Mouse (Mus musculus): ENCODE data around the gene Il21r. TPM values are rescaled to one million over a fixed set of nuclear protein-coding genes. Genes with fewer than 3 reads are reported as not detected.

The Il21r gene
- polyA plus RNA-seq, 1 experiment = 39.9 TPM

GRCm38 (mm10) chr7:125566420-125566819 is 36.8 kb upstream of the Il21r start:
- TF ChIP-seq CTCF (IDR thresholded peaks at IDR 0.05; ENCODE audit: control insufficient read depth, insufficient read depth, low read length) (no peak), POLR2A (IDR thresholded peaks at IDR 0.05; ENCODE audit: borderline replicate concordance, control insufficient read depth, low read depth, low read length) (no peak)
- Histone ChIP-seq H3K27ac (ENCODE audit: control insufficient read depth, insufficient read depth, low read depth, low read length, poor library complexity) (no peak overlapping the region), H3K4me3 (replicated peaks; ENCODE audit: control insufficient read depth, low read depth, low read length) (no peak overlapping the region), H3K4me1 (ENCODE audit: control insufficient read depth, insufficient read depth, low read length) (peaks cover 3% of the 10 kb centered on the region; the same call in 1 of the 2 replicates)
- 73% methylated on average over 2 of the region's 2 CpGs for WGBS

- WGBS = 64% methylated on average over 8 of the region's 8 CpGs
- no peak overlapping the region for H3K4me3 ChIP-seq (replicated peaks; ENCODE audit: control insufficient read depth, low read depth, low read length)
- TF ChIP-seq POLR2A (IDR thresholded peaks at IDR 0.05; ENCODE audit: borderline replicate concordance, control insufficient read depth, low read depth, low read length) = no peak
- no peak overlapping the region for H3K27ac ChIP-seq (ENCODE audit: control insufficient read depth, insufficient read depth, low read depth, low read length, poor library complexity)
- H3K4me1 ChIP-seq (ENCODE audit: control insufficient read depth, insufficient read depth, low read length) = no peaks in the 10 kb centered on the region; the same call in 1 of the 2 replicates
Measured at GRCm38 (mm10) chr7:125568888-125569287, 34.3 kb upstream of the Il21r start.

DNA sequence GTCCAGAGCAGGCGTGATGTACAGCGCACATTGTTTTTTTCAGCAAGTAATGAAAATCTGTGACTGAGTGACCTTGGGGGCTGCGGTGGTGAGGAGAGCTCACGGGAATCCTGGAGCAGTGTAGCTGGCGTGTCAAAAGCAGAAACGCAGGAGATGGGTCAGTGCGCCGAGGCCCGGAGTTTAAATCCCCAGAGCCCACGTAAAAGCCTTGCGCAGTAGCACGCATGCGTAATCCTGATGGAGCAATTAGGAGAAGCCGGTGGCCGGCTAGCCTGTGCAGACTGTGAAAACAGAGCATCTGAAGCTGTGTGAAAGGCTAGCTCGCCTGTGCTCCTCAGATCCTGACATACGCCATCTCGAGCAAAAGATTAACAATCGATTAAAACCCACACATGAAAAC is 31.3 kb upstream of the Il21r start:
- Histone ChIP-seq H3K27ac (ENCODE audit: control insufficient read depth, insufficient read depth, low read depth, low read length, poor library complexity) (no peak overlapping the region), H3K4me1 (ENCODE audit: control insufficient read depth, insufficient read depth, low read length) (no peaks in the 10 kb centered on the region), H3K4me3 (replicated peaks; ENCODE audit: control insufficient read depth, low read depth, low read length) (no peak overlapping the region)
- no peak for TF ChIP-seq POLR2A (IDR thresholded peaks at IDR 0.05; ENCODE audit: borderline replicate concordance, control insufficient read depth, low read depth, low read length)
- TF ChIP-seq CTCF (IDR thresholded peaks at IDR 0.05; ENCODE audit: control insufficient read depth, insufficient read depth, low read length) = no peak
- 79% methylated on average over 19 of the region's 19 CpGs for WGBS

DNA sequence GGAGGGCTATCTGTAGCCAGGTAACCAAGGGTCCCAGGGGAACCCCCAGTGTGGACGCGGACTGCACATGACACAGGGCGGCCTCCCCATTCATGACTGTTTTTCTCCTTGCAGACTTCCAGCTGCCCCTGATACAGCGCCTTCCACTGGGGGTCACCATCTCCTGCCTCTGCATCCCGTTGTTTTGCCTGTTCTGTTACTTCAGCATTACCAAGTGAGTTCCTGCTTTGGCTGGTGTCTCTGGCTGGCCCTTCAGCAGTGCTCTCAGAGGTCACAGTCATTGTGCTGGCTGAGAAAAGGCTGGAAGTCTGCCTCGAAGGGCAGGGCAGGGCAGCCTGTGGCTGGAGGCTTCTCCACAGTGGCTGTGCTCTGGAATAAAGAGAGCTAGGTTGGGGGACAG is 30.5 kb upstream of the Il21r start:
- H3K4me1 ChIP-seq (ENCODE audit: control insufficient read depth, insufficient read depth, low read length) = no peaks in the 10 kb centered on the region; the same call in 1 of the 2 replicates
- no peak for TF ChIP-seq CTCF (IDR thresholded peaks at IDR 0.05; ENCODE audit: control insufficient read depth, insufficient read depth, low read length)
- TF ChIP-seq POLR2A (IDR thresholded peaks at IDR 0.05; ENCODE audit: borderline replicate concordance, control insufficient read depth, low read depth, low read length) = no peak
- no peak overlapping the region for H3K27ac ChIP-seq (ENCODE audit: control insufficient read depth, insufficient read depth, low read depth, low read length, poor library complexity)
- no peak overlapping the region for H3K4me3 ChIP-seq (replicated peaks; ENCODE audit: control insufficient read depth, low read depth, low read length)
- 78% methylated on average over 6 of the region's 6 CpGs for WGBS

- no peak overlapping the region for H3K4me3 ChIP-seq (replicated peaks; ENCODE audit: control insufficient read depth, low read depth, low read length)
- no peaks in the 10 kb centered on the region; the same call in 1 of the 2 replicates for H3K4me1 ChIP-seq (ENCODE audit: control insufficient read depth, insufficient read depth, low read length)
- 34% methylated on average over 2 of the region's 2 CpGs for WGBS
- TF ChIP-seq CTCF (IDR thresholded peaks at IDR 0.05; ENCODE audit: control insufficient read depth, insufficient read depth, low read length) (no peak), POLR2A (IDR thresholded peaks at IDR 0.05; ENCODE audit: borderline replicate concordance, control insufficient read depth, low read depth, low read length) (no peak)
- no peak overlapping the region for H3K27ac ChIP-seq (ENCODE audit: control insufficient read depth, insufficient read depth, low read depth, low read length, poor library complexity)
Measured at GRCm38 (mm10) chr7:125573849-125574248, 29.4 kb upstream of the Il21r start.

DNA sequence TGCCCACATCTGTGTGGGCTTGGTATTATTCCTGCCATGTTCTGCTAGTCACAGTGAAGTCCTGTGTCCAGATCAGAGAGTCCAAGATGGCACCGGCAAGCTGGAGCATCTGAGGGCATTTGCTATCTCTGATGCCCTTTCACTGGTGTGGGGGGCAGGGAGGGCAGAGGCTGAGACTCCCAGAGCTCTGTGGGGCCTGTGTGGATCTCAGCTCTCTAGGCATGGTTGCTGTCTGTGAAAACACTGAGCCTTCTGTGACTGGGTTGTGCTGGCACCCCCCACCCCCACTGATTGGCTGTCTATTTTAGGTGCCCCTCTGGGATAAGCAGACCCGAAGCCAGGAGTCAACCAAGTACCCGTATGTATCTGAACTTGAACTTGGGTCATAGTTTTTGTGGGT is 28.4 kb upstream of the Il21r start:
- WGBS = 68% methylated on average over 3 of the region's 3 CpGs
- no peak overlapping the region for H3K27ac ChIP-seq (ENCODE audit: control insufficient read depth, insufficient read depth, low read depth, low read length, poor library complexity)

GRCm38 (mm10) chr7:125575738-125576540 is 27.3 kb upstream of the Il21r start:
- 61% methylated on average over 16 of the region's 16 CpGs for WGBS
- no peak overlapping the region for H3K4me3 ChIP-seq (replicated peaks; ENCODE audit: control insufficient read depth, low read depth, low read length)
- peaks cover 1% of the 10 kb centered on the region; the same call in 1 of the 2 replicates for H3K4me1 ChIP-seq (ENCODE audit: control insufficient read depth, insufficient read depth, low read length)
- H3K27ac ChIP-seq (ENCODE audit: control insufficient read depth, insufficient read depth, low read depth, low read length, poor library complexity) = peak overlapping the region; percentile 6; the same call in 1 of the 2 replicates
- TF ChIP-seq CTCF (IDR thresholded peaks at IDR 0.05; ENCODE audit: control insufficient read depth, insufficient read depth, low read length) (no peak), POLR2A (IDR thresholded peaks at IDR 0.05; ENCODE audit: borderline replicate concordance, control insufficient read depth, low read depth, low read length) (no peak)

More for the DNA sequence above, 28.4 kb upstream of the Il21r start:
- TF ChIP-seq CTCF (IDR thresholded peaks at IDR 0.05; ENCODE audit: control insufficient read depth, insufficient read depth, low read length) = no peak
- Histone ChIP-seq H3K4me3 (replicated peaks; ENCODE audit: control insufficient read depth, low read depth, low read length) (no peak overlapping the region), H3K4me1 (ENCODE audit: control insufficient read depth, insufficient read depth, low read length) (no peaks in the 10 kb centered on the region; the same call in 1 of the 2 replicates)

- no peak overlapping the region for H3K4me3 ChIP-seq (replicated peaks; ENCODE audit: control insufficient read depth, low read depth, low read length)
- H3K27ac ChIP-seq (ENCODE audit: control insufficient read depth, insufficient read depth, low read depth, low read length, poor library complexity) = no peak overlapping the region
- 85% methylated on average over 7 of the region's 7 CpGs for WGBS
- H3K4me1 ChIP-seq (ENCODE audit: control insufficient read depth, insufficient read depth, low read length) = peaks cover 3% of the 10 kb centered on the region; the same call in 1 of the 2 replicates
- TF ChIP-seq CTCF (IDR thresholded peaks at IDR 0.05; ENCODE audit: control insufficient read depth, insufficient read depth, low read length) = no peak
- no peak for TF ChIP-seq POLR2A (IDR thresholded peaks at IDR 0.05; ENCODE audit: borderline replicate concordance, control insufficient read depth, low read depth, low read length)
Measured at GRCm38 (mm10) chr7:125576982-125577381, 26.2 kb upstream of the Il21r start.

Measured in bone marrow, adult 2 months (tissue).